Mouse (Mus musculus): ENCODE measurements around the gene Tpk1.
"Not testable (repeated sequence)": the region's sequence is repeated elsewhere in the genome, so short reads cannot be mapped to it uniquely, and the experiment has no call there.

Gene Tpk1

DNA sequence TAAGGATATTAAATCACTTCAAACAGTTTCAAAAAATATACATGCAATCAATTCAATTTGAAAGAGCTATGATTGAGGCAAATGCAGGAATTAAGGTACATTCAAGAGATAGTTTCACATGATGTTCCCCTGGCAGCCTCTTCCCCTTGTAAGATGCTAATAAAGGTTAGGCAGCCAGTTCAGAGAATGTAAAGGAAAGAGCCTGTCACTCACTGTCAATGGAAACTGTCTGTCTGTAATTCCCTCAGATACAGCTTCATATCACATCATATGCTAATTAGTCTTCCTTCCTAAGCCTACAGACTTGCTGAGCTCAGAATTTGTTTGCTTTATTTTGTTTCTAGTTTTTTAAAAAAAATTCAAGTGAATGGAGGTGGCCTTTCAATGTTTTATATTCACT lies 147.7 kb downstream of the Tpk1 start:
- no peak for DNase-seq

DNA sequence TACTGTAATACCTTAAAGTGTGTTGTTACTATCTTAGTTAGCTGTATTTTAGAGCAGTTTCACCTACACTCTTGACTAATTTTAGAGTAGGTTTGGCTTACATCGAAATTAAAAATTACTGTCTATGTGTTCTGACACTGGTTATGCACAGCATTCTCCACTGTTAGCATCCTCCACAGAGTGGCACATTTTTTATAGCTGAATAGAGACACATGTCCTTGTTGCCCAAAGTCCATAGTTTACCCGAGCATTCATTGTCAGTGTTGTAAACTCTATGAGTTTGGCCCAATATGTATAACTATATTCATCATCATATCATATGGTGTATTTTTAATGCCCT lies 148.8 kb downstream of the Tpk1 start:
- DNase-seq, result no peak

DNA sequence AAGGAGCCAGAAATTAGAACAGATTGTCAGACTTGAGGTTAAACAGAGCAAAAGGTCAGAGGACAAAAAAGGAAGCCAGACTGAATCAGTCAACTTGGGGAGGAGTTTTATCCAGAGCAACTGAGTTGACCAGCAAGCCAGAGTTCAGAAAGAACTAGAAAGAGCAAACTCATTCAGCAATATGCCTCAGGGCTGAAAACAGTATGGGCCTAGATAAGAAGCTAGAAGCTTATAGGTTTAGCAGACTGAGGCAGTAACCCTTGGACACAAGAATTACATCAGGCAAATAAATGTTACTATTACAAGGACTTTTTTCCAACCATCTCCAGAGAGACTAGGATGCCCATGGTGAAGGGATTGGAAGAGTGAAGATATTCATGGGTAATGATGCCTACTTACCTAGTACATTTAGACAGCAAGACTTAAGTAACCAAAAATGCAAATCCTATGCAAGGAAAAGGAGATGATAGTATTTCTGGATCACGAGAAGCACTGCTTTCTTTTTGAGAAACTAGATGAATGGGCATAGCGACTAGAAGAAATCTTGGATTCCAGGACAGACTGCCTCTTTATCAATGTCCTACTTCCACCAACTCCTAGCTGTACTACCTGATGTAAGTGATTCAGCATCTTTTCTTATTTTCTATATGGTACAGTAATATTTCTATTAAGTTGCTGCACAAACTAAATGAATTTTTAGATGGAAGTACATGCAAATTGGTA lies 149.3 kb downstream of the Tpk1 start:
- no peak for DNase-seq

DNA sequence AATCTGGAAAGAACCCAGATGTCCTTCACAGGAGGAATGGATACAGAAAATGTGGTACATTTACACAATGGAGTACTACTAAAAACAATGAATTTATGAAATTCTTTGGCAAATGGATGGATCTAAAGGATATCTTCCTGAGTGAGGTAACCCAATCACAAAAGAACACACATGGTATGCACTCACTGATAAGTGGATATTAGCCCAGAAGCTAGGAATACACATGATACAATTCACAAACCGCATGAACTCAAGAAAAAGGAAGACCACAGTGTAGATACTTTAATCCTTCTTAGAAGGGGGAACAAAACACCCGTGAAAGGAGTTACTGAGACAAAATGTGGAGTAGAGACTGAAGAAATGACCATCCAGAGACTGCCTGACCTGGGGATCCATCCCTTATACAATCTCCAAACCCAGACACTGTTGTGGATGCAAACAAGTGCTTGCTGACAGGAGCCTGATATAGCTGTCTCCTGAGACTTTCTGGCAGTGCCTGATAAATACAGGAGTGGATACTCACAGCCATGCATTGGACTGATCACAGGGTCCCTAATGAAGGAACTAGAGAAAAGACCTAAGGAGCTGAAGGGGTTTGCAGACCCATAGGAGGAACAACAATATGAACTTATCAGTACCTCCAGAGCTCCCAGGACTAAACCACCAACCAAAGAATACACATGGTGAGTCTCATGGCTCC lies 159.2 kb downstream of the Tpk1 start:
- not testable (repeated sequence) for DNase-seq

DNA sequence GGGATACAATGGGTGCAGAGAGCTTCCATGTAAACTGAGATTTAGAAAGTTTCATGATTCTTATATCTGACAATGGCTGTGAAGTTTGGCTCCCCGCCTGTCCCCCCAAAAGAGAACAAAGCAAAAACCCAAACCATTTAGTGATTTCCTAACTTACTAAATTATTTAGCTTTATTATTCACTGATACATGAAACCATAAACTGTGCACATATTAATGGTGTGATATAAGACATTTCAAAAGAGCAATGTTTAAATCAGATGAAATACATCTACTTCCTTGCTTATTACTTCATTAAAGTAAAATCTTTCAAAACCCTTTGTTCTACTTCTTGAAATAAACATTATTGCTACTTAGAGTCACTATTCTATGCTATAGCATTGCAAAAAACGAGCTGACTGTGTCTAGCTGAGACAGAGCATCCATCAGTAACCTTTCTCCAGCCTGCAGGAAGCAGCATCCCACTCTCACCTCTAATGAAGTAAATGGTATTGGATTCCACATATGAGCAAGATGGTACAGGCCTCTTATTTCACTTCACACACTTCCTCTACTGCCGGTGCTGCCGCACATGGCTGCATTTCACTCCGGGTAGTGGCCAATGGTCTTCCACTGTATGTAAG lies 161.4 kb downstream of the Tpk1 start:
- DNase-seq, result no peak

DNA sequence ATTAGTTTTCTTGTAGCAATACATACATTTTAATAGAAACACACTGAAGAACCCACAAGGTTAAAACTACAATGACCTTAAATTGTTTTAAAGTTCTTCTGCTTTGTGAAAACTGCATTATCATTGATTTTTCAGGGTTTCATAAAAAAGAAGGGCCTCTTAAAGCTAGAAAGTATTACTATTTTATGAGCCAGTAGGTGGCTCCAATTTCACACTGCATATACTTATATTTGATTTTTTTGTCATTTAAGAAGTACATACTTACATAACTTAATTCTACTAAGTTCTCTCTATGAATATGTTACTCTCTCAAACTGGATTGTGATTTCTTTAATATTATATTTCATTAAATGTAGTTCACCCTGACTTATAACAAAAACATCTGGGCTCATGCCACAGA lies 173.7 kb downstream of the Tpk1 start:
- DNase-seq, result no peak

DNA sequence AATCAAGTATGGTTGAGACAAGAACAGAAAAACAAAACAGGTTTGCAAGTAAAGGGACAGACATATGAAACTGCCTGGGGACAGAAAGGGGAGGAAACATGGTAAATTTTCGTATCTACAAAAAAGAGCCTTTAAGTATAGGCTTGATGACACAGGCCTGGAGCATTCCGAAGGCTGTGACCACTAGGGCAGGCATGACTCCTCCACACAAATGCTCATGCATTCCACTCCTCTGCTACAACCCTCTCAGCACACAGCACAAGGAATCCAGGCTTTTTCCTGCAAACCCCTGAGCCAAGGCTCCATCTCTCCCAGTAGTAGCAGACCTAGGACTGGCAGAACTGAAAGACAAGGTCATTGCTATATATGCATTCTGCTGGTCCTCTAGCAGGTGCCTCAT lies 179.4 kb downstream of the Tpk1 start:
- no peak for DNase-seq

DNA sequence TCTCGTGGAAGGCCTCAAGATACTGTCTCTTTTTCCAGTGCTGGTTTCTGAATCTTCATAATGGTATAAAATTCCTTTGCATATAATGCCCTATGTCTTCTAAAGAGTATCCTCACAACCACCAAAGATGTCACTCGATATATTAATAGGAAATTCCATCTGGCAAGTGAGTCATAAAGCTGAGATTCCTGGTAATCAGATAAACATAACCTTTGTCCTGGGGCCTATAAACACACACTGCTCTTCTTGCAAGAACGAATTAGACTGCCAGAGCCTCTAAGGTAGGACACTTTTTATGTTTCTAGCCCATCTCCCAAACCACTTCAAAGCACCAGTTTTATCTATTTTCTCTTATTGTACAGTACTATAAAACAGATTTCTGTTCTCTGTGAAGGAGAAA lies 185.4 kb downstream of the Tpk1 start:
- DNase-seq, result peak; percentile 26

DNA sequence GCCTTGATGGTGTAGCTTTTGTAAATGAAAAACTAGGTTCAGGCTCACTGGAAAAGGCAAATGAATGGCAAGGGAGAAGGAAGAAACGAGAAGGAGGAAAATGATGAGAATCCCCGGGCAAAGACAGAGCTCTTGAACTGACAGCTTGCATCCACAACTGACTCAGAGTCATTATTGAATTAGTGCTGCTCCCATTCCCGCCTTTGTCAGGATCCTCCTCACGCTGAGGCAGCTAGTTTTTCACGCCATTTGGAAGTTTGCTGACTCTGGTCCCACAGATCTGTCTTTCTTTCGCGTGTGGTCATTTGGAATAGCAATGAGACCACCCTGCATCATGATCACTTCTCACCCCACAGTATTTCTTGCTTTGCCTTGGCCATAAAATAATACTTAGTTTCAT lies 187.3 kb downstream of the Tpk1 start:
- DNase-seq, result peak; percentile 49

DNA sequence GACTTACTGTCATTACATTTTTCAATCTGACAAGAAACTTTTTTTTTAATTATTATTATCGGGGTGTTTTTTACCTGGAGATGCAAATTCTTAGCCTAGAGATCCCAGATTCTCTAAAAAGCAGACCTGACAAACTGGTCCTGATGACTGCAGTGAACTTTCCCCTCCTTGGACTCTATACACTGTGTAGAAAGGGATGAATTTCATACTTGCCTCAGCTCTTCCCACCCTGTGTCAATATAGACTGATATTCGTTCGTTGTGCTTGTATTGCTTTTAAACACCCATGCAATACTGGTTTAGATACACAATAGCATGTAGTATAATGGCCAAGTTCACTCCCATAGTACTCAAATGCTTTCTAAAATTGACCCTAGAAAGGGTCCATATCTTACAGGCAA lies 189.7 kb downstream of the Tpk1 start:
- no peak for DNase-seq

DNA sequence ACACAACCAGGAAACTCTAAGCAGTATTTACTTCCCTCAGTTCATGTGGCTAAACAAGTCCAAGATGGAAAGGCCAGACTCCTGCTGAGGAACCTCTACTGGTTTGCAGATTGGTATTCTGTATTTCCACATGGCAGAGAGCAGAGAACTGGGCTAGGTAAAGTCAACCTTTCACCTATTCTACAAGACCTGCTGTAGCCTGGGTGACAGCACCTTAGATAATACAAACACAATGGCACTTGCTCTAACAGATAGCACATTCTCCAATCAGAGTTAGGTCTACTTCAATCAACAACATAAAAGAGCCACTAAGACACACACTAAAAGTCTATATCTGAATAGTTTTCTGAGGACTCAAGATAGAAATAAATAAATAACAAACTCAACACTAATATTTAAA lies 190.2 kb downstream of the Tpk1 start:
- no peak for DNase-seq

DNA sequence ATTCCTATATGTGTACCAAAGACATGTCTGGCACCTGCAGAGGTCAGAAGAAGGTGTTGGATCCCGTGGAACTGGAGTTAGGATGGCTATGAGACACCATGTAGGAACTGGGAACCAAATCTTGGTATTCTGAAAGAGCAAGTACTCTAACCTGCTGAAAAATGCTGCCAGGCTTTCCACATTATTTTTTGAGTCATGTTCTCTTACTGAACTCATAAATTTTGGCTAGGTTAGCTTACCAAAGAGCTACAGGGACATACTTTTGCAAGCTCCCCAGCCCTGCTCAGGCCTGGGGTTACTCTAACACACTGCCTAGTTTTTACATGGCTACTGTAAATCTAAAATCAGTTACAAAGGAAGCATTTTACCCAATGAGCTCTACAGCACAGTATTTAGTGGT lies 194.5 kb downstream of the Tpk1 start:
- no peak for DNase-seq

DNA sequence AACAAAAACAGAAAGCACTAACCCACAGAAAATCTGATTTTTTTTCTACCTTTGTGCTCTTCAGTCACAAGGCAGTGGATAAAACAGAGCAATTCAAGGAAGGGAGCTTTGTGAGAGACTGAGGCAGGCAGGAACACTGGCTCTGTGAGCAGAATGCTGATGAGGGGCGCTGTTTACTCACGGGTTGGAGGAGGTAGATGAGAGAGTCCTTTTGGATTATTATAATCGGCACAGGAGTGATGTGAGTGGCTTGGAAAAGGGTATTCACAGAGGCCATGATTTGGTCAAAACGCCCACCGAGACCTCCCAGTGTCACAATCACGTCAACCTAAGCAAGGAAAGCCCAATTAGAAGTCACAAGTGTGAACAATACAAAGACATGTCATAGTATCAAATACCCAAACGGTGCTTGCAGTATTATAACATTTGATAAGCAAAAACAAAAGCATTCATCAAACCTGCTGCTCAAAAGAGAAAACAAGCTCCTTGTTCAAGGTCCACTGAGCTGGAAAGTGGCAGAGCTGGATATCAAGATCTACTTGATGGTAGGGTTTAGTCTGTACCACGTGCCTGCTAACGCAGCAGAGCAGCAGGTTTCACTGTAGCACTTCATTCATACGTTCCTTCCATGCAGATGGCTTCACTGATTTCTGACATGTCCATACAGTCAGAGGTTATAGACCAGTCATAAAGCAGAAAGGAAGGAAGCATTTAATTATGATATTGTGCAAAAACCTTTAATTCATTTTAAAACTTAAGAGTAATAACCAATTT lies 197.1 kb downstream of the Tpk1 start:
- no peak for DNase-seq

DNA sequence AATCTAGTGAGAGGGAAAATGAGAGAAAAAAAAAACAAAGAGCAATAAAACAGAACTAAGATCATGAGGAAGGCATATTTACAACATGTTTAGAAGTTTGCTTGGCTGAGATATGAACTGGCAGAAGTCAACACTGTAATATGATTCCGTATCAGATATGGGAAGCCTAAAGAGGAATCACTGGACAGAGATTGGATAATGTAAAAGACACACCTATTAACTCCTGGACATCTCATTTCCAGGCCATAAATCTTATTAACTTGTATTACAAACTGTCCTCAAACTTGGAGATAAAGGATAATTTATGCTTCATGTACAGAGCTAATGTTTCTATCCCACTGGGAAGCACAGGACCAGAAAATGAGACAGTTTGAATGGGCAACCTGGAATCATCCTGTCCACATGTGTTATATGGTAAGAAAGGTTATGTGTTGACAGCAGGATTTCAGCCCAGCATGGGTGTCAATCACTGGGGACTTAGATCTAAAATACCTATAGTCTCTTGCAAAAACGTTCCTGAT lies 203.2 kb downstream of the Tpk1 start:
- no peak for DNase-seq

DNA sequence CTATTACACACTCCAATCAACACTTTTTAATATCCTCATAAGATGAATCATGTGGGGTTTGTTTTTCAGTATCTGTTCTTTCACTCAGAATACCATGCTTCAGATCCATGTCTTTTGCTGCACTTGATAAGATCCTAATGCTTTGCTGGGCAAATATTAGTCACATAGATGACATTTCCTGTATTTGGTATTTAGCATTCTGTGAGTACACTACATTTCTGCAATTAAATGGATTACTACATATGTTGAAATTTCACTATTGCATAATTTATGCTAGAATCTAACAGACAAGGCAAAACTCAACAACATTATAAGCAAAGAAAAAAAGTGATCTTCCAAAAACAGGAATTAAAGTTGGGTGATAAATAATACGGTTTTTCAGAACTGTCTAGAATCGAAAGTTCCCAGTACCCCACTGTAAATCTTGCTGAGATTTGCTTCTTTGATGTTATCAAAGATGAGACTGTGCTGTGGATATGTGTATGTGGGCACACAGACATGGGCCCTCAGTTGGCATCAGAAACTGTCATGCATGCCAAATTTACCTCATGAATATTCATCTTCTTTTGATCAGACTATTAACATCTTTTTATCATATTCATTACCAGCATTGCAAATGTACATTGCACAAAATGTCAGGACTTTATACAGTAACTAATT lies 203.8 kb downstream of the Tpk1 start:
- DNase-seq, result no peak

DNA sequence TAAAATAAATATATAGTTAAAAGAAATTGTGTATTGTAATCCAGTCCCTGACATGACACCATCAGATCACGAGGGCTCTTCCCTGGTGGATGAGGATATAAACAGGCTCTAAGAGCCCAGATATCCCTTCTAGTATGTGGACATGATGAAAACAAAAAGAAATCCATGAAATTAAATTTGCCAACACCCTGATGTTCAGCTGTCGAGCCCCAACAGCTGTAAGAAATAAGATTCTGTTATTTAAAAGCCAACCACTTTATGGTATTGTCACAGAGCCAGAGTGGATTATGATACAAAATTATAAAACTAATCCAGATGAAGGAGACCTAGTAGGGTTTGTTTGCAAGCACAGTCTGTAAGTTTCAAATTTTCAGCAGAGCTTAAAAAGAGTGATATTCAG lies 207.0 kb downstream of the Tpk1 start:
- DNase-seq, result no peak

DNA sequence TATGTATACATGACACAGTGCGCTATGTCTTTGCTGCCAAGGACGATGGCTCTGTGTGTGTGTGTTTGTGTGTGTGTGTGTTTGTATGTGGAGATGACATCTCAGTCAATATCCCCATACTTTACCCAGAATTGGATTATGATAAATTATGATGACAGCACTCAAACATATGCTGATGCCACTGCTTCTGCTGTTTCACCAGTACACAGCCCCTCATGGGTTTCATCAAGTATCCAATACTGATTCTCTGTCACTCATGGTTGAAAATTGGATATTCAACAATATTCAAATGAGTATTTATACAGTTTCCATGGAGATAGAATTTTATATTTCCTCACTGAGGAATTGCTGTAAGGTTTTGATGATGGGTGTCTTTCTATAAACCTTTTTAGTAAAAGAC lies 208.1 kb downstream of the Tpk1 start:
- no peak for DNase-seq

DNA sequence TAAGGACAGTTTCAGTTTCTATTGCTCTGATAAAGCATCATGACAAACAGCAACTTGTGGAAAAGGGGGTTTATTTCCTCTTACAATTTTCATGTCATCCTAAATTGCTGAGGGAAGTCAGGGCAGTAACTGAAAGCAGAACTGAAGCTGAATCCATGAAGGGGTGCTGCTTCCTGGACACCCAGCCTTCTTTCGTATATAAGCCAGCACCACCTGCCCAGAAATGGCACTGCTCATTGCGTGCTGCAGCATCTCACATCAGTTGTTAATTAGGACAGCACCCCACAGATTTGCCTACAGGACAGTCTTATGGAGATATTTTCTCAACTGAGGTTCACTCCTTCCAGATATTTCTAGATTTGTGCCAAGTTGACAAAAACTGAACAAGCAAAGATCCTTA lies 216.6 kb downstream of the Tpk1 start:
- DNase-seq, result peak; percentile 91

DNA sequence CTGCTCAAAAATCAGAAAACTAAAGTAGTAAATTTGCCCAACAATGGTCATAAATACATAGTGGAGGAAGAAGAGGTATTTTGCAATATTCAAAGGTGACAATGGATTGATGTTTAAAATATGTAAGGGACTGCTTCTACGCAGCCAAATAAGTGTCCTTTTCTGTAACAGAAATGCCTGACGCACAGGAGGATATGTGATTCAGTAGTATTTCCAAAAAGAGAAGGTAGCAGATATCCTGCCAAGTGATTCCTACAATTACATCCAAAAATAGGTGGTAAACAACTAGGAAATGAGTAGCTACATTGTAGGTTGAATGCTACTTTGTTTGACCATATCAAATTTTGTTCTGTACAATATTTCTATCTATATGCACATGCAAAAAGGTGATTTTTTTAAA lies 220.2 kb downstream of the Tpk1 start:
- DNase-seq, result peak; percentile 53

DNA sequence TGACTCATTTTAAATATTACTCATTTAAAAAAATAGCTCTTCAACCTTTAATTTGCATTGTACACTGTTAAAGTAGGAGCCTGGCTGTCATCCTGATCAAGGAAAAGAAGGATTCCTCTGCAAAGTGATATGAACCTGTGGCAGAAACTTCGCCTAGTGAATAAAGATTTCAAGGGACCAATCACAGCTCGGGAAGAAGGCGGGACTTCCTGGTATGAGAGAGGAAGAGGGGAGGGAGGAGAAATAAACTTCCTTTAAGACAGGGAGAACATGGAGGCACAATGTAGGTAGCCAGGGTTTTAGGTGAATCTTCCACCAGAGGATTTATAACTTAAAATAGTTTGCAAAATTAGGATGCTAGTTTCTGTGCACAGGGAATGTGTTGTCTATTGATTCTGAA lies 223.9 kb downstream of the Tpk1 start:
- no peak for DNase-seq

DNA sequence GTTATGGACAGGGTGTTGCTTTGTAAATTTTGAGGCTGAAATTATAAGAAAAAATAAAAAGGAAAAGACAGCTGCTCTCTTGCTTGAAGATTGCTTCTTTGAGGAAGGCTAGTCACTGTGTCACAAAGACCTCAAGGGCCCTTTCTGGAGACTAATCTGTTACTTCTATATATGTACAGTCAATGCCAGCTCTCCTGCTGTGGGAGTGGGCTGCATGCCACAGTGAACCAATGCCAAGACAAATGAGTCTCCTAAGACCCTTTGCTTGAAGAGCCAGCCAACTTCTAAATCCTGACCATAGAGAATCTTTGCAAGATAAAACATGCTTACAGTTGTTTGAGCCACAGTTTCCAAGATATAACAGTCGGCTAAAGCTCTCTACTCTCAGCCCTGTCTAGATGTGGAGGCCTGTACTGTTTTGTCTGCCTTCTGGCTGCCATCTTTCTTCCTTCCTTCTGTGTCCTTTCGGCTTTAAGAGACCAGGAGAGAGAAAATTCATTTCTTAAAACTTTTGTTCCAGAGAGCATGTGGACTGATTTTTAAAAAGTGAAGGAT lies 230.0 kb downstream of the Tpk1 start:
- DNase-seq, result peak; percentile 59

DNA sequence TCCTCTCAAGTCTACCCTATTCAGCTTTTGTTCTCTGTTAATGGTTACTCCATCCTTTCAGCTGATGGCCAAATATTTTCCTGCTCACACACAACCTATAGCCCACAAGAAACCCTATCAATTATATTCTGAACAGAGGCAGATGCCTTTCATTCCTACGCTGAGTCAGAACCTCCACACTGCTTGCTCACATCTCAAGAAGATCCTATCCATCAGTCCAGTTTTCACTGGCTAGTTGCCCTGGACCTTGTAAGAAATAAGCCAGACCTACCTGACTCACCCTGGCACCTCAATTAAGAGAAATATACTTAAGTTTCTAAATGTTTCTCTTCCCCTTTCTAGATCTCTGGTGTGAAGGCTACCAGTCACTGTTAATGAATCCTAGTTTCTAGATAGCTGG lies 231.7 kb downstream of the Tpk1 start:
- DNase-seq, result no peak

DNA sequence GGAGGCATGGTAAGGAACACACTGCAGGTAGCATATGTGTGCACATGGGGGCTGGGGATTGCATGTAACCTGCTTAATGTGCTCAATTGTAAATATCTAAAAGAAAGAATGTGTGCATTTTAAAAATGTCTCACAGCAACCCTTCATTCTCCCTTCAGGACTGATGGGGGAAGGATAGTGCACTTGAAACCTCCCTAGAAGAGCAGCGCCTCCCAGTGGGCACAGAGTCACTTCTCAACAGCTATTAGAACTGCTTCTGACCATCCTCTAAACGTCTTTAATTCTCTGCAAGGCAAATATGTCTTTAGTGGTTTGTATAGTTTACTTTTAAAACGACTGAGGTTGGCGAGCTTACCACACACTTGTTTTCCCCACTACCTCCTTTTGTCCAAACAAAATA lies 241.1 kb downstream of the Tpk1 start:
- DNase-seq, result no peak

All from cerebellum, adult 9-10 months (tissue).